Mouse (Mus musculus) neural tube, embryonic 12.5 days (tissue): ENCODE results near the gene Plce1. TPM values are rescaled to one million over a fixed set of nuclear protein-coding genes. Genes with fewer than 3 reads are reported as not detected.

ENCODE experiments used
- ATAC-seq: fragments of 200-750 bp; cut with Nextera tagmentation; 2 replicates; pipeline ENCODE4 v1.8.0; 2017; ENCODE audit warnings: low read depth, mild to moderate bottlenecking, moderate TSS enrichment, moderate library complexity; ENCODE audit not compliant: low FRiP score
- H3K27ac ChIP-seq: fragments of 300-500 bp; sonication (generic); 2 replicates; pipeline ENCODE4 v1.5.1; 2016
- H3K27me3 ChIP-seq: fragments of 300-500 bp; sonication (generic); replicated peaks from 2 replicates; pipeline ENCODE4 v1.6.1; 2016; ENCODE audit warnings: mild to moderate bottlenecking
- H3K36me3 ChIP-seq: fragments of 300-500 bp; sonication (generic); 2 replicates; pipeline ENCODE4 v1.6.1; 2016; ENCODE audit warnings: mild to moderate bottlenecking
- H3K4me1 ChIP-seq: fragments of 300-500 bp; sonication (generic); 2 replicates; pipeline ENCODE4 v1.6.1; 2016
- H3K4me2 ChIP-seq: fragments of 300-500 bp; sonication (generic); replicated peaks from 2 replicates; pipeline ENCODE4 v1.6.1; 2016; ENCODE audit warnings: mild to moderate bottlenecking
- H3K4me3 ChIP-seq: fragments of 300-500 bp; sonication (generic); 2 replicates; pipeline ENCODE4 v1.5.1; 2016
- H3K9ac ChIP-seq: fragments of 300-500 bp; sonication (generic); 2 replicates; pipeline ENCODE4 v1.6.1; 2016; ENCODE audit warnings: mild to moderate bottlenecking
- H3K9me3 ChIP-seq: fragments of 300-500 bp; sonication (generic); 2 replicates; pipeline ENCODE4 v1.6.1; 2016; ENCODE audit warnings: mild to moderate bottlenecking
- WGBS: fragments of 180-500 bp; shearing (Covaris S2); methylation state at CpG from one replicate; pipeline ENCODE4 v1.1.7; 2016; 5-methylcytosine and 5-hydroxymethylcytosine counted together
- polyA plus RNA-seq: library from polyadenylated mRNA; unstranded; fragments of >200 nt; fragmentation: Nextera tagmentation; extraction: Ambion mirVana; gene quantifications from 2 replicates; pipeline ENCODE4 v1.2.1, GENCODE M21; 2016

Gene Plce1
- polyA plus RNA-seq, 1 experiment from 2014 or later = 10.5 TPM

DNA sequence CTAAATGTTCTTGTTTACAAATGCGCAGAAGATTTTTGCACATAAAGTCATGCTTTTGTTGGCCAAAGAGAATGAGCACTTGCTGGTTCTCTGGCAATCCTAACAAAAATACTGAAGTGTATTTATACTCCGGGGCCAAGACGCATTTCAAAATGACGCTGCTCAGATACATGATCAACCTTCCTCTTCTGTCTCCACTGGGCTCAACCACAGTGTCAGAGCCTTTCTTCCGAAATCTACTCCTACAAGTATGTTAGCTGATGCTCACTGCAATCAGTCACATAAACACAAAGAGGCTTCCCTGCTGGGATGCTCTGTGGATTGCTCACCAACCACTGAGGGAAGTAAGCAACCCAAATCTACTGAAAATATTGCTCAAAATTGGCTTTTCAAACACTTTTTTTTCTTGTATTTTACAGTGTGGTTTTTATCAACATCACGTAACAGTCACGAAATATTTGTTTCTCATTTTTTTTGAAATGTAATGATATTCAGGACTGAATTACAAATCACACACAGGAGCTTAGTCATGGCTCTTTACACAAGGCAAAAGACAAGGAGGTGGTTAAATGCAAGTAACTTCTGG is 191.2 kb downstream of the Plce1 start:
- no peak overlapping the region for H3K4me2 ChIP-seq
- no peak overlapping the region for H3K4me3 ChIP-seq
- no peaks in the 10 kb centered on the region for H3K27me3 ChIP-seq
- WGBS = 87% methylated on average over 7 of the region's 7 CpGs
- no peaks in the 10 kb centered on the region for H3K4me1 ChIP-seq
- H3K9ac ChIP-seq = no peak overlapping the region
- no peaks in the 10 kb centered on the region for H3K9me3 ChIP-seq
- H3K36me3 ChIP-seq = no peaks in the 10 kb centered on the region
- no peak for ATAC-seq
- H3K27ac ChIP-seq = no peak overlapping the region

GRCm38 (mm10) chr19:38673936-38674335 is 193.0 kb downstream of the Plce1 start:
- H3K4me1 ChIP-seq = no peaks in the 10 kb centered on the region
- H3K27me3 ChIP-seq = no peaks in the 10 kb centered on the region
- H3K27ac ChIP-seq = no peak overlapping the region
- no peak overlapping the region for H3K4me2 ChIP-seq
- no peak overlapping the region for H3K4me3 ChIP-seq
- no peaks in the 10 kb centered on the region for H3K36me3 ChIP-seq
- no peaks in the 10 kb centered on the region for H3K9me3 ChIP-seq
- WGBS = 90% methylated on average over 2 of the region's 2 CpGs
- ATAC-seq = no peak
- no peak overlapping the region for H3K9ac ChIP-seq

DNA sequence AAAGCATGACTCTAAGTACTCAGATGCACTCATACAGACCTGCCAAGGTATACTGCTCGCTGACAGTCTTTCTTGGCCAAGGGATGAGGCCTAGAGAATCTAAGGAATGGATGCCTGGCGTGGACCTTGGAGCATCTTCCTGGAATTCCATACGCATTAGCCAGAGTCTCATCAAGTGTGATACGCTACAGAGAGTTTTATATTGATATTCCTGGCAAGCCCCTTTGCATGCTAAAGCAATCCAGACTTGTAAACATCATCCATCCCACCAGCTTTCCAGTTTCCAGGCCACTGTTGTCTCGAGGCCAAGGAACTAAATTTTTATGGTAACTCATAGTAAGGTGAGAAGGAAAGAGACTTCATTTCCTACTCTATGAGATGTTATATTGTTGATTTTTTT is 197.7 kb downstream of the Plce1 start:
- H3K27ac ChIP-seq = no peak overlapping the region
- ATAC-seq = no peak
- no peaks in the 10 kb centered on the region for H3K4me1 ChIP-seq
- H3K9me3 ChIP-seq = no peaks in the 10 kb centered on the region
- H3K4me3 ChIP-seq = no peak overlapping the region
- no peaks in the 10 kb centered on the region for H3K27me3 ChIP-seq
- H3K9ac ChIP-seq = no peak overlapping the region
- WGBS = 90% methylated on average over 5 of the region's 5 CpGs
- no peak overlapping the region for H3K4me2 ChIP-seq
- H3K36me3 ChIP-seq = no peaks in the 10 kb centered on the region

- no peak overlapping the region for H3K4me3 ChIP-seq
- no peak for ATAC-seq
- no peak overlapping the region for H3K4me2 ChIP-seq
- no peaks in the 10 kb centered on the region for H3K27me3 ChIP-seq
- H3K36me3 ChIP-seq = no peaks in the 10 kb centered on the region
- no peaks in the 10 kb centered on the region for H3K9me3 ChIP-seq
- no peak overlapping the region for H3K9ac ChIP-seq
- no peak overlapping the region for H3K27ac ChIP-seq
- WGBS = 93% methylated on average over 4 of the region's 4 CpGs
- no peaks in the 10 kb centered on the region for H3K4me1 ChIP-seq
Measured at GRCm38 (mm10) chr19:38679520-38679919, 198.6 kb downstream of the Plce1 start.

DNA sequence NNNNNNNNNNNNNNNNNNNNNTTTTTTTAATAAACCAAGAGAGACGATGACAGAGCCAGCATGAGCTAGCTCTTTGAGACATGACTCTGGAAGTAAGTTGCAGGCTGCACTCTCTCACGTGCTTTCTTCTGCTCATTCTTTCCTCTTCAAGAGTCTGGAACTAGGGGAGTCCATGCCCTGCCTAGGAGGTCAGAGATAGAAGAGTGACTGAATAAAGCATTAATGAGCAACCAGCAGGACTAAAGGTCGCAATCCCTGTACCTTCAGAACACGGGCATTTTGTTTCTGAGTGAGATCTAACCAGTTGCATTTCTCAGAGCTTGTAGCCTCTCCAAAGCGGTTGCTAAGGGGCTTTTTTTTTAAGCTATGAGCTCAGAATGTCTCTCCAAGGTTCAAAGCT is 206.4 kb downstream of the Plce1 start:
- Histone ChIP-seq H3K27ac (no peak overlapping the region), H3K4me1 (no peaks in the 10 kb centered on the region), H3K4me3 (no peak overlapping the region), H3K4me2 (no peak overlapping the region), H3K27me3 (no peaks in the 10 kb centered on the region), H3K9ac (no peak overlapping the region), H3K36me3 (no peaks in the 10 kb centered on the region), H3K9me3 (no peaks in the 10 kb centered on the region)
- 65% methylated on average over 5 of the region's 5 CpGs for WGBS
- ATAC-seq = no peak

GRCm38 (mm10) chr19:38688741-38689507 is 208.0 kb downstream of the Plce1 start:
- WGBS = 89% methylated on average over 4 of the region's 4 CpGs
- Histone ChIP-seq H3K9ac (no peak overlapping the region), H3K4me1 (no peaks in the 10 kb centered on the region), H3K27me3 (no peaks in the 10 kb centered on the region), H3K36me3 (no peaks in the 10 kb centered on the region), H3K4me3 (no peak overlapping the region), H3K9me3 (no peaks in the 10 kb centered on the region), H3K27ac (no peak overlapping the region), H3K4me2 (no peak overlapping the region)
- ATAC-seq = no peak

DNA sequence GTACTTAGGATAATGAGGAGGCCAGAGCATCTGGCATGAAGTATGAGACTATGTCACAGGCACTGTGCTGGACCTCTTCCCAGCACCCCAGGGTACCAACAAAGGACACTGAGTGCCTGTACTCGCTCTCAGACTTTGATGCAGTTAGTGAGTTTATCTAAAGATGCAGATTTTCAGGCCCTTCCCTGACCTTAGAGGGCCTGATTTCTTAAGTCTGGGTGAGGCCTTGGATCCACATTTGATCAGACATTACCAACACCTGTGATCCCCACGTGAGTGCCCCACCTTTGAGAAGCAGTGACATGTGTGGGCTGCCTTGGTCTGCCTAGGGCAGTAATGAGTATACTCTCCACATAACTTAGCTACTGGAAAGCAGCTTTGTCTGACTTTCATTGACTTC is 209.4 kb downstream of the Plce1 start:
- no peak for ATAC-seq
- Histone ChIP-seq H3K4me3 (no peak overlapping the region), H3K4me2 (no peak overlapping the region), H3K4me1 (no peaks in the 10 kb centered on the region), H3K9ac (no peak overlapping the region), H3K36me3 (no peaks in the 10 kb centered on the region), H3K9me3 (no peaks in the 10 kb centered on the region), H3K27ac (no peak overlapping the region), H3K27me3 (no peaks in the 10 kb centered on the region)
- 89% methylated on average over 2 of the region's 2 CpGs for WGBS

DNA sequence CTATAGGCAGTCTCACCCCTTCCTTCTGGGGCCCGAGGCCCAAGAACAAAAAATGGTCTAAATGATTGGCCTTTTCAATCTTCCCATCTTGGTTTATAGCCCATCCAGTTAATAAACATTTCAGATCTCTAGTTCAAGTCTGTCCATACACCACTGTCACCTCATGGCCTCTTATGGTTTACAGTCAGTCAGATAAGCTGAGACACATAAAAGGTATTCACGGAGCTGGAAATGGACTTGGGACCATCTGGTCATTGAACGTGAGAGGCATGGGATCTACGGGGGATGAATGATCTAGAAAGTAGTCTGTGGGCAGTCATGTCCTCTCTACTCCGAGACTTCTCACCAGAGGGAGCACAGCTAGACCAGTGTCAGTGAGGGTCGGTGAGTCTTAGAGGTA is 210.6 kb downstream of the Plce1 start:
- Histone ChIP-seq H3K27ac (no peak overlapping the region), H3K4me3 (no peak overlapping the region), H3K4me1 (no peaks in the 10 kb centered on the region), H3K27me3 (no peaks in the 10 kb centered on the region), H3K36me3 (no peaks in the 10 kb centered on the region), H3K9ac (no peak overlapping the region), H3K9me3 (no peaks in the 10 kb centered on the region), H3K4me2 (no peak overlapping the region)
- 95% methylated on average over 6 of the region's 6 CpGs for WGBS
- no peak for ATAC-seq

GRCm38 (mm10) chr19:38693331-38693730 is 212.4 kb downstream of the Plce1 start:
- H3K4me3 ChIP-seq = no peak overlapping the region
- no peaks in the 10 kb centered on the region for H3K36me3 ChIP-seq
- no peaks in the 10 kb centered on the region for H3K9me3 ChIP-seq
- no peaks in the 10 kb centered on the region for H3K4me1 ChIP-seq
- no peak overlapping the region for H3K27ac ChIP-seq
- no peak for ATAC-seq
- H3K4me2 ChIP-seq = no peak overlapping the region
- H3K27me3 ChIP-seq = no peaks in the 10 kb centered on the region
- 62% methylated on average over 2 of the region's 2 CpGs for WGBS
- H3K9ac ChIP-seq = no peak overlapping the region

DNA sequence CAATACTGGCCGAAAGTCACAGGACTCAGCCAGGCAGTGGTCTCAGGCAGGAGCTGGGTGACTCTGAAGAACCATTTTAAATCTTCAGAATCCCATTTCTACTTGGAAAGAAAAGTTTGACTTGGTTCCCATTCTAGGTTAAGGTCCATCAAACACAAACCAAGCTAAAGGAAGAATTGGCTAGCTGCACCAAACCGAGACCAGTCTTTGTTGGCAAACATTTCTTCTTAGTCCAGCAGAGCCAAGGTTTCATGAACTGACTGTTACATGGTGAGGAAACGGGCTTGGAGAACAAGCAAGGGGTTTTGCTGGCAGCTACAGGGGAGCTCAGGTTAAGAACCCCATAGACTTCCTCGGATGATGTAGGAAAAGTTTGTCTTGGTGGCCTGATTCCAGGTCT is 212.9 kb downstream of the Plce1 start:
- H3K4me3 ChIP-seq = no peak overlapping the region
- 91% methylated on average over 4 of the region's 4 CpGs for WGBS
- H3K27me3 ChIP-seq = no peaks in the 10 kb centered on the region
- no peak overlapping the region for H3K9ac ChIP-seq
- no peaks in the 10 kb centered on the region for H3K36me3 ChIP-seq
- H3K4me2 ChIP-seq = no peak overlapping the region
- no peak for ATAC-seq
- H3K4me1 ChIP-seq = no peaks in the 10 kb centered on the region
- no peaks in the 10 kb centered on the region for H3K9me3 ChIP-seq
- no peak overlapping the region for H3K27ac ChIP-seq

GRCm38 (mm10) chr19:38701776-38702175 is 220.9 kb downstream of the Plce1 start:
- Histone ChIP-seq H3K4me2 (no peak overlapping the region), H3K9ac (no peak overlapping the region), H3K4me1 (no peaks in the 10 kb centered on the region), H3K27me3 (no peaks in the 10 kb centered on the region), H3K4me3 (no peak overlapping the region), H3K27ac (no peak overlapping the region), H3K36me3 (peaks cover 9% of the 10 kb centered on the region; the same call in 1 of the 2 replicates), H3K9me3 (no peaks in the 10 kb centered on the region)
- no peak for ATAC-seq
- 96% methylated on average over 8 of the region's 8 CpGs for WGBS

- no peak overlapping the region for H3K27ac ChIP-seq
- no peak overlapping the region for H3K9ac ChIP-seq
- no peak for ATAC-seq
- H3K27me3 ChIP-seq = no peaks in the 10 kb centered on the region
- peaks cover 9% of the 10 kb centered on the region; the same call in 1 of the 2 replicates for H3K36me3 ChIP-seq
- no peak overlapping the region for H3K4me3 ChIP-seq
- no peak overlapping the region for H3K4me2 ChIP-seq
- no peaks in the 10 kb centered on the region for H3K9me3 ChIP-seq
- WGBS = 62% methylated on average over 3 of the region's 3 CpGs
- no peaks in the 10 kb centered on the region for H3K4me1 ChIP-seq
Measured at GRCm38 (mm10) chr19:38704742-38705141, 223.8 kb downstream of the Plce1 start.

DNA sequence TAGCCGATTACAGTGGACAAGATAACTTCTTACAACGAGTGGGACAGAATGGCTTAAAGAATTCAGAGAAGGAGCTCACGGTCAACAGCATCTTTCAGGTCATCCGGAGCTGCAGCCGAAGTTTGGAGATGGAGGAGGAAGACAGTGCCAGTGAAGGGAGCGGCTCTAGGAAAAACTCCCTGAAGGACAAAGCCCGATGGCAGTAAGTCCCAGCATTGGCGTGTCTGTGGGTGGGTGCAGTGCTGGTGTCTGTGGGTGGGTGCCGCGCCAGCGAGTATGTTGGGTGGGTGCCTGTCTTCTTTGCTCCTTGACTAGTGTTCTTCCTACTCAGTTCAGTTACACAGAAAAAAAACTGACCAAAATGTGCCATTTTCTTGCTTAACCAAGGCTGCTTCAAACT is 224.3 kb downstream of the Plce1 start:
- H3K4me2 ChIP-seq = no peak overlapping the region
- H3K4me1 ChIP-seq = no peaks in the 10 kb centered on the region
- no peaks in the 10 kb centered on the region for H3K27me3 ChIP-seq
- H3K9me3 ChIP-seq = no peaks in the 10 kb centered on the region
- H3K4me3 ChIP-seq = no peak overlapping the region
- ATAC-seq = no peak
- peaks cover 9% of the 10 kb centered on the region; the same call in 1 of the 2 replicates for H3K36me3 ChIP-seq
- WGBS = 89% methylated on average over 11 of the region's 11 CpGs
- H3K27ac ChIP-seq = no peak overlapping the region
- no peak overlapping the region for H3K9ac ChIP-seq
